Mouse (Mus musculus) stomach, embryonic 14.5 days (tissue): Measurements from ENCODE around the gene Pcolce. TPM values are rescaled to one million over a fixed set of nuclear protein-coding genes. Genes with fewer than 3 reads are reported as not detected.

Experiments
- ATAC-seq: fragments of 200-750 bp; cut with Nextera tagmentation; 2 replicates; pipeline ENCODE4 v1.8.0; 2017; ENCODE audit warnings: low read depth, moderate TSS enrichment; ENCODE audit not compliant: insufficient number of reproducible peaks, insufficient read depth, low FRiP score
- H3K27ac ChIP-seq: fragments of 300-500 bp; sonication (generic); 2 replicates; pipeline ENCODE4 v1.5.1; 2014; ENCODE audit warnings: mild to moderate bottlenecking, low read length, moderate library complexity, mixed read lengths
- H3K27me3 ChIP-seq: fragments of 300-500 bp; sonication (generic); 2 replicates; pipeline ENCODE4 v1.6.1; 2014; ENCODE audit warnings: low read length, control low read depth, mixed read lengths; ENCODE audit not compliant: control insufficient read depth, insufficient read depth
- H3K36me3 ChIP-seq: fragments of 300-500 bp; sonication (generic); 2 replicates; pipeline ENCODE4 v1.6.1; 2014; ENCODE audit warnings: mild to moderate bottlenecking, control low read depth, low read length, moderate library complexity, mixed read lengths; ENCODE audit not compliant: control insufficient read depth, insufficient read depth
- H3K4me1 ChIP-seq: fragments of 300-500 bp; sonication (generic); 2 replicates; pipeline ENCODE4 v1.6.1; 2014; ENCODE audit warnings: low read length, control low read depth, mixed read lengths; ENCODE audit not compliant: control insufficient read depth, insufficient read depth
- H3K4me2 ChIP-seq: fragments of 300-500 bp; sonication (generic); replicated peaks from 2 replicates; pipeline ENCODE4 v1.6.1; 2014; ENCODE audit warnings: low read depth, low read length, control low read depth
- H3K4me3 ChIP-seq: fragments of 300-500 bp; sonication (generic); 2 replicates; pipeline ENCODE4 v1.5.1; 2014; ENCODE audit warnings: low read depth, low read length, control low read depth
- H3K9ac ChIP-seq: fragments of 300-500 bp; sonication (generic); replicated peaks from 2 replicates; pipeline ENCODE4 v1.6.1; 2014; ENCODE audit warnings: low read depth, mild to moderate bottlenecking, control low read depth, low read length, moderate library complexity, mixed read lengths
- H3K9me3 ChIP-seq: fragments of 300-500 bp; sonication (generic); 2 replicates; pipeline ENCODE4 v1.6.1; 2016; ENCODE audit warnings: low read depth, low read length, control low read depth; ENCODE audit not compliant: control insufficient read depth
- WGBS: fragments of 180-500 bp; shearing (Covaris S2); extraction: QIAGEN DNeasy Blood & Tissue Kit; methylation state at CpG from one replicate; pipeline ENCODE4 v1.1.7; 2014; 5-methylcytosine and 5-hydroxymethylcytosine counted together
- polyA plus RNA-seq: library from polyadenylated mRNA; unstranded; fragments of >200 nt; fragmentation: Nextera tagmentation; extraction: Ambion mirVana; gene quantifications from 2 replicates; pipeline ENCODE4 v1.2.1, GENCODE M21; 2014

The Pcolce gene
- 143 and 145 TPM in 2 replicates for polyA plus RNA-seq

- ATAC-seq, result peak; percentile 54; the same call in 1 of the 2 replicates
- peaks cover 32% of the 10 kb centered on the region for H3K4me1 ChIP-seq
- H3K4me3 ChIP-seq, result no peak within 1 kb of the TSS
- H3K27me3 ChIP-seq, result no peaks in the 10 kb centered on the region
- no peaks in the 10 kb centered on the region for H3K9me3 ChIP-seq
- WGBS, result 38% methylated on average over 11 of the region's 11 CpGs
- no peaks in the 10 kb centered on the region for H3K36me3 ChIP-seq
- H3K4me2 ChIP-seq, result no peak within 1 kb of the TSS
- no peak within 1 kb of the TSS for H3K9ac ChIP-seq
- H3K27ac ChIP-seq, result peak within 1 kb of the TSS; percentile 98; the same call in 1 of the 2 replicates
These were observed at the start of gene Pcolce for GRCm38 (mm10) chr5:137613550-137613949. Pcolce (minus strand) TSS chr5:137613784.

GRCm38 (mm10) chr5:137663057-137663456 is 49.5 kb upstream of the Pcolce start:
- Histone ChIP-seq H3K4me3 (no peak overlapping the region), H3K4me2 (no peak overlapping the region), H3K27me3 (no peaks in the 10 kb centered on the region), H3K27ac (no peak overlapping the region), H3K9ac (no peak overlapping the region), H3K4me1 (no peaks in the 10 kb centered on the region), H3K36me3 (peaks cover 29% of the 10 kb centered on the region; the same call in 1 of the 2 replicates), H3K9me3 (no peaks in the 10 kb centered on the region)
- ATAC-seq, result no peak
- 74% methylated on average over 9 of the region's 9 CpGs for WGBS

- no peak overlapping the region for H3K4me2 ChIP-seq
- no peak overlapping the region for H3K4me3 ChIP-seq
- no peak overlapping the region for H3K27ac ChIP-seq
- no peaks in the 10 kb centered on the region for H3K4me1 ChIP-seq
- H3K27me3 ChIP-seq, result no peaks in the 10 kb centered on the region
- H3K9ac ChIP-seq, result no peak overlapping the region
- no peaks in the 10 kb centered on the region for H3K9me3 ChIP-seq
- no peak for ATAC-seq
- WGBS, result 86% methylated on average over 6 of the region's 6 CpGs
- H3K36me3 ChIP-seq, result peaks cover 19% of the 10 kb centered on the region; the same call in 1 of the 2 replicates
These were observed 46.6 kb upstream of the Pcolce start for GRCm38 (mm10) chr5:137660064-137660688.

GRCm38 (mm10) chr5:137656977-137657376 is 43.4 kb upstream of the Pcolce start:
- no peaks in the 10 kb centered on the region for H3K27me3 ChIP-seq
- no peaks in the 10 kb centered on the region for H3K9me3 ChIP-seq
- 22% methylated on average over 6 of the region's 6 CpGs for WGBS
- no peak overlapping the region for H3K27ac ChIP-seq
- ATAC-seq, result peak; percentile 53; the same call in 1 of the 2 replicates
- no peak overlapping the region for H3K9ac ChIP-seq
- no peak overlapping the region for H3K4me3 ChIP-seq
- H3K4me2 ChIP-seq, result no peak overlapping the region
- H3K4me1 ChIP-seq, result no peaks in the 10 kb centered on the region
- H3K36me3 ChIP-seq, result peaks cover 12% of the 10 kb centered on the region; the same call in 1 of the 2 replicates

GRCm38 (mm10) chr5:137654746-137655145 is 41.2 kb upstream of the Pcolce start:
- no peak overlapping the region for H3K4me2 ChIP-seq
- H3K27ac ChIP-seq, result no peak overlapping the region
- H3K9ac ChIP-seq, result no peak overlapping the region
- no peaks in the 10 kb centered on the region for H3K9me3 ChIP-seq
- no peak overlapping the region for H3K4me3 ChIP-seq
- no peaks in the 10 kb centered on the region for H3K27me3 ChIP-seq
- 74% methylated on average over 7 of the region's 7 CpGs for WGBS
- peaks cover 4% of the 10 kb centered on the region for H3K4me1 ChIP-seq
- no peak for ATAC-seq
- peaks cover 6% of the 10 kb centered on the region; the same call in 1 of the 2 replicates for H3K36me3 ChIP-seq

GRCm38 (mm10) chr5:137653366-137653765 is 39.8 kb upstream of the Pcolce start:
- Histone ChIP-seq H3K36me3 (peaks cover 5% of the 10 kb centered on the region; the same call in 1 of the 2 replicates), H3K4me2 (no peak overlapping the region), H3K4me3 (no peak overlapping the region), H3K9ac (no peak overlapping the region), H3K27me3 (no peaks in the 10 kb centered on the region), H3K4me1 (peaks cover 15% of the 10 kb centered on the region), H3K27ac (no peak overlapping the region), H3K9me3 (no peaks in the 10 kb centered on the region)
- no peak for ATAC-seq
- 93% methylated on average over 10 of the region's 10 CpGs for WGBS

GRCm38 (mm10) chr5:137652474-137652873 is 38.9 kb upstream of the Pcolce start:
- Histone ChIP-seq H3K4me2 (no peak overlapping the region), H3K36me3 (peaks cover 5% of the 10 kb centered on the region; the same call in 1 of the 2 replicates), H3K4me1 (peaks cover 15% of the 10 kb centered on the region), H3K9ac (no peak overlapping the region), H3K27me3 (no peaks in the 10 kb centered on the region), H3K4me3 (no peak overlapping the region), H3K9me3 (no peaks in the 10 kb centered on the region), H3K27ac (no peak overlapping the region)
- no peak for ATAC-seq
- WGBS, result 21% methylated on average over 3 of the region's 3 CpGs

- 14% methylated on average over 18 of the region's 18 CpGs for WGBS
- Histone ChIP-seq H3K9ac (no peak overlapping the region), H3K36me3 (peaks cover 5% of the 10 kb centered on the region; the same call in 1 of the 2 replicates), H3K27me3 (0 out of 2 replicates have a peak, but pooled peaks cover 4% of the 10 kb centered on the region), H3K4me1 (peaks cover 18% of the 10 kb centered on the region), H3K9me3 (no peaks in the 10 kb centered on the region), H3K4me2 (peak overlapping the region; percentile 20; the same call in 1 of the 2 replicates), H3K4me3 (no peak overlapping the region), H3K27ac (no peak overlapping the region)
- 0 out of 2 replicates have a peak, but pooled peaks have one; percentile 8 for ATAC-seq
These were observed 36.3 kb upstream of the Pcolce start for GRCm38 (mm10) chr5:137649669-137650571.
